Mouse (Mus musculus): ENCODE measurements around the gene Stra6.

DNA sequence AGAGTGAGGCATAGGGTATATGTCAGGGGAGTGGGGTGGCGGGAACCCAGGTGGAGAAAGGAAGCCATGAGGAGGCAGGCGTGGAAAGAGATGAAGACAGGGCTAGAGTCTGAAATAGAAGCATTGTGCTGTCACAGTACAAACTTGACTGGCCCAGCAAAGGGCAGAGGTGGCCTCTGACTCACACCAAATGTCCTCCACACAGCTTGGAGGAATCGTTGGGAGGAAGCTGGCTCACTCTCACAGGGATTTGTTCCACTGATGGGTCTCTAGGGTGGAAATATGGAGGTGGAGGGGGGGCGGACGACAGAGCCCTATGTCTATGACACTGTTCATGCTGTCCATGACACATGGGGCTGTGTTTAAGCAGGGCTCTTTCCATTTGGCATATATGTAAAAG, 99.6 kb downstream of the Stra6 start:
- TF ChIP-seq POLR2A (IDR thresholded peaks at IDR 0.05; ENCODE audit: extremely low read depth, insufficient read depth, low read length) (no peak), CTCF (IDR thresholded peaks at IDR 0.05; ENCODE audit: low read depth, low read length) (no peak)

Data from liver, adult 2 months (tissue).